Mouse (Mus musculus): ENCODE measurements at regions not wholly inside any gene's neighbourhood (a gene's known extent, or its start where the extent isn't known, plus 50 kb on each side); places are given as distances from the start of the nearest gene placed in this dataset.

GRCm38 (mm10) chr17:45790959-45791520 lies 57.4 kb upstream of the 1600014C23Rik start:
- TF ChIP-seq CTCF (IDR thresholded peaks at IDR 0.05; ENCODE audit: control insufficient read depth, insufficient read depth, insufficient read length), result no peak
- TF ChIP-seq MYOG (IDR thresholded peaks at IDR 0.05; ENCODE audit: control insufficient read depth, extremely low read depth, insufficient read length), result no peak
- no peak for TF ChIP-seq USF1 (IDR thresholded peaks at IDR 0.05; ENCODE audit: low read depth)
- no peak for TF ChIP-seq MAX (IDR thresholded peaks at IDR 0.05)
